Mouse (Mus musculus) cerebellum, postnatal 4 days (tissue): ENCODE results near the gene Sp7.
"Not testable (repeated sequence)": the region's sequence is repeated elsewhere in the genome, so short reads cannot be mapped to it uniquely, and the experiment has no call there.

ENCODE experiments used
- DNase-seq, 2 experiments: peaks; one replicate each; pipeline ENCODE4 v3.0.0; 2022; ENCODE audit warnings: low spot score in 2 of 2, mixed read lengths in 1 of 2

The Sp7 gene

DNA sequence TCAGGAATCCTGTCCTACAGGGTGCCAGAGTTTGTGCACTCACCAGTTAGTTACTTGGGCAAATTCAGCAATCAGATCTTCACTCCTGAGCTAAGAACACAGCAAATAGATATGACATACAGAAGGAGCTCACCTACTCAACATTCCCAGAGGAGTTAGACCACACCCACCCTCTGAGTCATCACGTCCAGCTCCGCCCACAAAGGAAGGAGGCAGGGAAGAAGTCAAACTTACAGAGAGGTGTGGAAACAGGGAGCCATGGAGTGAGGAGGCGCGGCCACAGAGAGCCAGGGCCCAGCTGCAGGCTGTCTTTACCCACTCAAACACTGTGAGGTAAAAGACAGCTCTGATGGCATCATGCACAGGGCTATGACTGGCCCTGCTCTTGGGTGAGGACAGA is 20.5 kb downstream of the Sp7 start:
- no peak for DNase-seq

DNA sequence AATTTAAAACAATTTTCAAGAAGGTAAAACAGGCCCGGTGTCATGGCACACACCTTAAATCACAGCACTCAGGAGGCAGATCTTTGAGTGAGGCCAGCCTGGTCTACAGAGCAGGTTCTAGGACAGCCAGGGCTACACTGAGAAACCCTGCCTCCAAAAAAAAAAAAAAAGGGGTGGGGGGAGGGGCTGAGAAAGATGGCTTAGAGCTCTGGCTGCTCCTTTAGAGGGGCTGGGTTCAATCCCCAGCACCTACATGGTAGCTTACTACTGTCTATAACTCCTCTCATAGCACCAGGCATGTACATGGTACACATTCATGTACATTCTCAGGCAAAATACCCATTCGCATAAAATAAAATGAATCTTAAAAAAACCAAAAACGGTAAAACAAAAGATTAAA is 22.5 kb downstream of the Sp7 start:
- no peak for DNase-seq

DNA sequence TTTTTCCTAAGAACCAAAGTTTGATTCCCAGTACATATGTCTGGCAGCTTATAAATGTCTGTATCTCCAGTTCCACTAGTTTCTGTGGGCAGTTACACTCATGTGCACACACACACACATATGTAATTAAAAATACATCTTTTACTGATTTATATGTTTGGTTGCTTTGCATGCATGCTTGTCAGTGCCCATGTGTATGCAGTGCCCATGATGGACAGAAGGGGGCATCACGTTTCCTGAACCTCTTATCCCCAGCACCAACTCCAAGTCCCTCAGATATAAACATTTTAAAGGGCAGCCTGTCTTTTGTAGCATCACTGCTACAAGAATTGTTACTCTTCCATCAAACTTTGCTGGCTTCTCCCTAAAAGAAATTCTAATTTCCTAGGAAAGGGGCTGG is 25.4 kb downstream of the Sp7 start:
- DNase-seq: peak in 1 of 2 experiments; percentile 49

DNA sequence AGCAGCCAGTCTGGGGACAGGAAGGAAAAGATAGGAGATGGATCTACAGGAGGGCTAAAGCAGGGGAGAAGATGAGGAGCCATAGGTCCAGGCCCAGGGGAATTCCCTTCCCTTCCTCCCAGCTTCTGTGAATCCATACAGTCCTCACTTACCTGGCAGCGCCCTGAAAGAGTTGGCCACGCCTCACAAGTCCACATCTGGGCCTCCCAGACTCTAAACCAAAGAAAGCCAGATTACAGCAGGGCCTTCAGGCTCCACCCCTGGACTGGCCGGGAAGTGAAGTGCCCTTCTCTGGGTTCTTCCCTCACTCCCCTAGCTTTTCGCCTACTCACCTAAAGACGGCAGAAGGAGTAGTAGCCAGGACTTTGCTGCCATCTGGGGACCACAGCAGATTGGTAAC is 27.4 kb downstream of the Sp7 start:
- DNase-seq: no peak

DNA sequence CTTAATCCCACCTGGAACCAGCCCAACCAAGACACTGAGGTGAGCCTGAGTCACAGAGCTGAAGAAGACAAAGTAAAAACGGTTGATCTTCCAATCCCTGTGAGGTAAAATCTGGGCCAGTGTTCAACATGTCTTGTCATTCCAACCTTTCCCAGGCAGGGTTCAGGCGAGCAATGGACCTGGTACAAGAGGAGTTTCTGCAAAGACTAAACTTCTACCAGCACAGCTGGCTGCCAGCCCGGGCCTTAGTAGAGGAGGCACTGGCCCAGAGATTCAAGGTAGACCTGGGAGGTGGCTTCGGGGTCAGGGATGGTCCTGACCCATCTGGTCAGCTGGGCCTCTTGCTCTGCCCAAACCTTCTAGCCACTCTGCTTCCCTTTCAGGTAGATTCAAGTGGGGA is 30.0 kb downstream of the Sp7 start:
- DNase-seq: no peak

DNA sequence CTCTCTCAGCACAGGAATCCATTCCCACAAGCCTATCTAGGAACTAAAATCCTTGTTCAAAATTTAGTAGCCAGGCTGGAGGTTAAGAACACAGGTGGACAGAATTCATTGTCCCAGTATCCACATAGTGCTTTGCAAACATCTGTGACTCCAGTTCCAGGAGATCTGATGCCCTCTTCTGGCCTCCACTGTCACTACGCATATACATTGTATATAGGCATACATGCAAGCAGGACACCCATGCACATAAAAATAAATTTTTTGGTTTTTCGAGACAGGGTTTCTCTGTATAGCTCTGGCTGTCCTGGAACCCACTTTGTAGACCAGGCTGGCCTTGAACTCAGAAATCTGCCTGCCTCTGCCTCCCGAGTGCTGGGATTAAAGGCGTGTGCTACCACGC is 31.1 kb downstream of the Sp7 start:
- DNase-seq: not testable (repeated sequence)

DNA sequence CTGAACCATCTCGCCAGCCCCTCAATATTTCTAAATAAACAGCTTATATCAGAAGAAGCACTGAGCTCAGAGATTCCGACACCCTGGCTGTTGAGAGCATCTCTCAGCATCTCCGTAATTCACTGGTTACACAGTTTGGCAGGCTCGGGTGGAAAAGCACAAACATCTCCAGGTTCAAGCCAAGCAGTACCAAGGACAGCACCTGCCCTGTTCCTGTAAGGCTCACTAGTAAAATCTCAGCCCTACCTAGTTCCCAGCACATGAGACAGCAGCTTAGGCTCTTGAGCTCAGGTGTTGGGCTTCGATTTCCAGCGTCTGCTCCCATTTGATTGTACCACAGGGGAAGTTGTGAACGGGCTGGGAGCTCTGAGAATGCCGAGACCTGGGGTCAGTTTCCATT is 31.7 kb downstream of the Sp7 start:
- no peak for DNase-seq

DNA sequence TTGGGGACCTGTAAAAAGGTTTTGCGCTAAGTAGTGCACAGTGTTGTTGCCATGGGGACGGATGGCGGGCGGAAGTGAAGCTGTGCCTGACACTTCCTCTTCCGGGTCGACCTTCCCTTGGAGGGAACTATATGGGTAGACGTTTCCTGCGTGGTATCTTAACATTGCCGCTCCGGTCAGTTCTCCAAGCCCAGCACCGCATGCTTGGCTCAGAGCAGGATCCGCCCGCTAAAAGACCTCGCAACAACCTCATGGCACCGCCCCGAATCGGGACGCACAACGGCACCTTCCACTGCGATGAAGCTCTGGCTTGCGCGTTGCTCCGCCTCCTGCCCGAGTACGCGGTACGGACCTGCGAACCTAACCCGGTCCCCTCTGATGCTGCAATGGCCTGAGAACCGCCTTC is 35.4 kb downstream of the Sp7 start, which contains the start of gene Myg1:
Gene Myg1 (plus strand): TSS at position 100 of the 406 bp plus-strand sequence.
- DNase-seq: peak; percentile 51 to 70

DNA sequence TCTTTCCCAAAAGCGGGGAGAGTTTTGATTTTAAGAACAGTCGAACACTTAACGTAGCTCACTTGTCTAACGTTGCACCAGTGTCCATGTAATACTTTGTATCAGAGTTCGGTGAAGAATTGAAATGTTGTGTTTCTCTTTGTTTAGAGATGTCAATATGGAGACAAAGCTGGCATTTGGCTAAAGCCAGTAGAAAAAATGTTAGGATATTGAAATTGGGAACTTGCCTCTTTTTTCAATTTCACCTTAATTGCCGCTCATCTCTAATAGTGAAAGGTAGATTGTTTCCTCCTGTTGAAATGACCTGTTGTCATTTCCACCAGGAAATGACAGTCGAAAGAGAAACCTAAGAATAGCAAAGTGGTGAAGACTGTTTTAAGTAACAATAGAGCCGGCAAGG is 40.1 kb downstream of the Sp7 start:
- no peak for DNase-seq

DNA sequence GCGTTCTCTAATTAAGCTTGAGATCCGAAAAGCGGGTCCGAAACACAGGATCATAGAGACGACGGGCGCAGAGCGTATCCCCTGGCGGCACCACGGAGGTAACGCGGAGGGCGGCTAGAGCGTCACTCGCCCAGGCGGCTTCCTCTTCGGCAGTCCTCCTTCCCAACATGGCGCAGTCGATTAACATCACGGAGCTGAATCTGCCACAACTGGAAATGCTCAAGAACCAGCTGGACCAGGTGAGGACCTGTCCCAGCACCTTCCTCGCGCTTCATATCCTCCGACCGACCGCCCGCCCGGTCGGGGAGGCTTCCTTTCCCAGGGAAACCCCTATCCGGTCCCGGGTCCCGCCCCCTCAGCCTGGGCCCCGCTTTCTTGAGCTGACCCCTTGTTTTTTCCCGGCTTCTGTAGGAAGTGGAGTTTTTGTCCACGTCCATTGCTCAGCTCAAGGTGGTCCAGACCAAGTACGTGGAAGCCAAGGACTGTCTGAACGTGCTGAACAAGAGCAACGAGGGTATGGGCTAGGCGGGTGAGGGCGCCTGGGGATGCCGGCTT is 40.9 kb downstream of the Sp7 start, which contains the start of gene Pfdn5:
Gene Pfdn5 (plus strand): TSS at position 95 of the 555 bp plus-strand sequence.
- DNase-seq: peak; percentile 57 to 83

DNA sequence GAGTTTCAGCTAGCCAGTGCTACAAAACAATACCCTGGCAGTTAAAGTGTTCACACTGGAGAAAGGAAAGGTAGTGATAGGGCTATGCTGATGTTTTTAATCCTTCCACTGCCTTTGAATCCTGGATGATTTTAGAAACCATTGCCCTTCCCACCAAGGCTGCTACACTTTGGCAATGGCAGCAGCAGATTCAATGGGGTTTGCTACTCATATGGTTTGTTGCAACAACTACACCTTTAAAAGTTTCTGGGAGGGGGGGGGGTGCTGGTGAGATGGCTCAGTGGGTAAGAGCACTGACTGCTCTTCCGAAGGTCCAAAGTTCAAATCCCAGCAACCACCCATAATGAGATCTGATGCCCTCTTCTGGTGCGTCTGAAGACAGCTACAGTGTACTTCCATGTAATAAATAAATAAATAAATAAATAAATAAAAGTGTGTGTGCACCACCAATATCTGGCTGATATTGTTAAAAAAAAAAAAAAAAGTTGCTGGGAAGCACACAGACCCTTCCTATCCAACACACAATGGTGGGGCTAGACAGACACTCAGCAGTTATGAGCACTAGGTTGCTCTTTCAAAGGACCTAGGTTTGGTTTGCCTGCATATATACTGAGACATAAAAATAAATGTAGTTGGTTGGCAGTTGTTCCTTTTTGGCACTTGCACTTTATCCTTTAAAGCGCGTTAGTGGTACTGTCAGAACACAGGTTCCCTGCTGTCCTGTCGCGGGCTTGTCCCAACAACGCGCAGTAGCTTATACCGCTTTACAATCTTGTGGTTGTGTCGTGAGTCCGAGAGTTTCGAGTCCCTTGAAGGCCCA is 42.1 kb downstream of the Sp7 start:
- DNase-seq: no peak

DNA sequence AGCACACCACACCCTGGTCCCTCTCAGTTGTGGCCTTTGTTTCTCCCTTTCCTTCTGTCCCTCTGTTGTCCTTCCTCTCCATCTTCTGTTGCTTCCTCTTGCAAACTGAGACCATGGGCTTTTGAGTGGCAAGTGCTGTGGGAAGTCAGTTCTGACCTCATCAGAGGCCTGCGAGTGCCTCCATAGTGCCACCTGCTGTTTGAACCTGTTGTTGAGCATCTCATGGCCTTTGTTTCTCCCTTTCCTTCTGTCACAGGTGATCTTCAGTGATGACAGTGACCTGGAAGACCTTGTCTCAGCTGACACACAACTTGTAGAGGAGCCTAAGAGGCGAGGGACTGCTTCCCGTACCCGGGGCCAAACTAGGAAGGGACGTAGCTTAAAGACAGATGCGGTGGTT is 50.7 kb downstream of the Sp7 start:
- peak in 1 of 2 experiments; percentile 49 for DNase-seq

DNA sequence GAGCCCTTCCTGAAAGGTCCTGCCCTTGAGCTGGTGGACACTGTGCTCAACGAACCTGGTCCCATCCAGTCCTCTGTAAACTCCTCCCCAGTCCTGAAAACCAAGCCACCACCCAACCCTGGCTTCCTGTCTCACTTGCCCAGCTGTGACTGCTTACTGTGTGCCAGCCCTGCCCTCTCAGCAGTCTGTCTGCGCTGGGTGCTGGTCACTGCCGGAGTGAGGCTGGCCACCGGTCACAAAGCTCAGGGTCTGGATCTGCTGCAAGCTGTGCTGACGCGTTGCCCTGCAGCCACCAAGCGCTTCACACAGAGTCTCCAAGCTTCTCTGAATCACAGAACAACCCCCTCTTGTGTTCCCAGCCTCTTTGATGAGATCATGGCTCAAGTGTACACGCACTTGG is 51.7 kb downstream of the Sp7 start:
- no peak for DNase-seq

DNA sequence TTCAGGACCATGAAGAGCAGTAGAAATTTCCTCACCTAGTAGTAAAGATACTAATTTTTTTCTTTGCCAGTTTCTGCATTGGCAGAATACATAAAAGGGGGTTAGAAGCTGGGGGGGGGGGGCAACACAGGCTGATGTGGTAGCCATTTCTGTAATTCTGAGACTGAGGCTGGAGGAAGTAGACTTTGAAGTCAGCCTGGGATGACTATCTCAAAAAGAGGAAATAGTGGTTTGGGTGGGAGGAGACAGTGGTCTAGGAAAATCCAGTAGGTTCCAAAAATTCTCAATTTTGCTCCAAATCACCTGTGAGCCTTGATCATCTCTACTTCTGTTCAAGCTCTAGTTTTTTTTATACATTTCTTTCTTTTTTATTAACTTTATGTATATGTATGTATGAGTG is 55.5 kb downstream of the Sp7 start:
- DNase-seq: no peak

DNA sequence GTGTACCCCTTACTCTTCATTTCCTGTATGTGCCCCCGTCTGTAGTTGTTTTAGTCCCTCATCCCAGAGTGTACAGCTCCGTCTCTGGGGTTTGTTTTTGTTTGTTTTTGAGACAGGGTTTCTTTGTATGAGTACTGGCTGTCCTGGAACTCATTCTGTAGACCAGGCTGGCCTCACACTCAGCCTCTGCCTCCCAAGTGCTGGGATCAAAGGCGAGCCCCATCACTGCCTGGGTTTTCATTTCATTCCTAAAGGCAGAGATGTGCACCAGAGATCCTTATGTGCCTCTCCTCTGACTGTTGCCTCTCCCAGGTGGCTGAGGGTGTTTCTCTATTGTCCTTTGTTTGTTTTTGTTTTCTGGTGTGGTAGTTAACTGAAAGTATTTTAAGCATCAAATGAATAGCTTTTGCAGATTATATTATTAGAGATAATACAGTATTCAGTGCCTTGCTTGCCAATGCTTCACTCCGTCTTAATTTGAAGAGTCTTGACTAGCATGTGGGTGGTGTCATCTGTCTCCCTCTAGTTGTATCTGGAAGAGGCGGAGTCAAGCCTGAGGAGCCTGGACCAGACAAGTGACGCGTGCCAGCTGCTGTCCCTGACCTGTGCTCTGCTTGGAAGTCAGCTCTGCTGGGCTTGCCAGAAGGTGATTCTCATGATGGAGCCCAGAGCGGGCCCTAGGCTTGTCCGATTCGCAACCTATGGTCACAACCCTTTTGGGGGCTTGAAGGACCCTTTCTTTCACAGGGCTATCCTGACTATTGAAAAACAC is 56.7 kb downstream of the Sp7 start:
- DNase-seq: no peak

DNA sequence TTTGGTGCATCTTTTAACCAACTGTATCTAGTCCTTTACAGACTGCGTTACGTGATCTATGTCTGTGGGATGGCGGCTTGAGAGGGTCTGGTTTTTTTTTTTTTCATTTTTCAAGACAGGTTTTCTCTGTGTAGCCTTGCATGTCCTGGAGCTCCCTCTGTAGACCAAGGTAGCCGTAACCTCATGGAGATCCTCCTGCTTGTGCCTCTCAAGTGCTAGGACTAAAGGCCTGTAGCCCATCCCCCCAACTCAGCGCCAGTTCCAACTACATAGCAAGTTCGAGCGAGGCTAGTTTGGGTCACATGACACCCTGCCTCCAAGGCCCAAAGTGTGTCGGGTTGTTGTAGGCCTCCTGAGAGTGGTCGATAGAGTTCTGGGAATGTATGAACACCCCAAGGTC is 58.3 kb downstream of the Sp7 start:
- DNase-seq: no peak
